Mouse (Mus musculus) ES-Bruce4 (cell line): ENCODE data around the gene Olfr1395. TPM values are rescaled to one million over a fixed set of nuclear protein-coding genes. Genes with fewer than 3 reads are reported as not detected.
"Not testable (repeated sequence)": the region's sequence is repeated elsewhere in the genome, so short reads cannot be mapped to it uniquely, and the experiment has no call there.

Experiments used
- H3K27ac ChIP-seq: 2 replicates; pipeline ENCODE4 v1.5.1; 2012; ENCODE audit warnings: low read length, inconsistent platforms; ENCODE audit not compliant: insufficient read depth
- H3K27me3 ChIP-seq: 2 replicates; pipeline ENCODE4 v1.6.1; 2012; ENCODE audit warnings: mild to moderate bottlenecking, low read length, inconsistent platforms; ENCODE audit not compliant: control insufficient read depth, poor library complexity, insufficient read depth, severe bottlenecking
- H3K36me3 ChIP-seq: 2 replicates; pipeline ENCODE4 v1.6.1; 2012; ENCODE audit warnings: inconsistent platforms, mild to moderate bottlenecking, low read length, moderate library complexity; ENCODE audit not compliant: control insufficient read depth, poor library complexity, insufficient read depth, severe bottlenecking
- H3K4me1 ChIP-seq: one replicate; pipeline ENCODE4 v1.8.1; 2011; ENCODE audit warnings: low read length; ENCODE audit not compliant: control insufficient read depth, insufficient read depth
- H3K4me3 ChIP-seq: 2 replicates; pipeline ENCODE4 v1.5.1; 2011; ENCODE audit warnings: low read depth, mild to moderate bottlenecking, low read length
- H3K9ac ChIP-seq: 2 replicates; pipeline ENCODE4 v1.6.1; 2012; ENCODE audit warnings: low read depth, mild to moderate bottlenecking, inconsistent platforms; ENCODE audit not compliant: poor library complexity, severe bottlenecking
- H3K9me3 ChIP-seq: replicated peaks from 2 replicates; pipeline ENCODE4 v1.6.1; 2012; ENCODE audit warnings: mild to moderate bottlenecking, low read length, inconsistent platforms; ENCODE audit not compliant: control insufficient read depth, poor library complexity, insufficient read depth, severe bottlenecking
- CTCF ChIP-seq: IDR thresholded peaks from one replicate; pipeline ENCODE4 v1.8.1; 2011; ENCODE audit warnings: low read depth, low read length
- EP300 ChIP-seq: IDR thresholded peaks from 2 replicates; pipeline ENCODE4 v1.6.1; 2011; ENCODE audit warnings: low read depth, low read length; ENCODE audit not compliant: insufficient read depth
- POLR2A ChIP-seq: IDR thresholded peaks from one replicate; pipeline ENCODE4 v1.8.1; 2011; ENCODE audit warnings: low read length; ENCODE audit not compliant: insufficient read depth
- polyA plus RNA-seq: library from polyadenylated mRNA; stranded (reverse); fragments of >200 nt; gene quantifications from 2 replicates; pipeline ENCODE4 v1.2.4, GENCODE M21; 2011; ENCODE audit warnings: low read depth; ENCODE audit not compliant: missing spikeins, insufficient read depth, insufficient read length

Olfr1395 gene
- polyA plus RNA-seq, 1 experiment: not detected

DNA sequence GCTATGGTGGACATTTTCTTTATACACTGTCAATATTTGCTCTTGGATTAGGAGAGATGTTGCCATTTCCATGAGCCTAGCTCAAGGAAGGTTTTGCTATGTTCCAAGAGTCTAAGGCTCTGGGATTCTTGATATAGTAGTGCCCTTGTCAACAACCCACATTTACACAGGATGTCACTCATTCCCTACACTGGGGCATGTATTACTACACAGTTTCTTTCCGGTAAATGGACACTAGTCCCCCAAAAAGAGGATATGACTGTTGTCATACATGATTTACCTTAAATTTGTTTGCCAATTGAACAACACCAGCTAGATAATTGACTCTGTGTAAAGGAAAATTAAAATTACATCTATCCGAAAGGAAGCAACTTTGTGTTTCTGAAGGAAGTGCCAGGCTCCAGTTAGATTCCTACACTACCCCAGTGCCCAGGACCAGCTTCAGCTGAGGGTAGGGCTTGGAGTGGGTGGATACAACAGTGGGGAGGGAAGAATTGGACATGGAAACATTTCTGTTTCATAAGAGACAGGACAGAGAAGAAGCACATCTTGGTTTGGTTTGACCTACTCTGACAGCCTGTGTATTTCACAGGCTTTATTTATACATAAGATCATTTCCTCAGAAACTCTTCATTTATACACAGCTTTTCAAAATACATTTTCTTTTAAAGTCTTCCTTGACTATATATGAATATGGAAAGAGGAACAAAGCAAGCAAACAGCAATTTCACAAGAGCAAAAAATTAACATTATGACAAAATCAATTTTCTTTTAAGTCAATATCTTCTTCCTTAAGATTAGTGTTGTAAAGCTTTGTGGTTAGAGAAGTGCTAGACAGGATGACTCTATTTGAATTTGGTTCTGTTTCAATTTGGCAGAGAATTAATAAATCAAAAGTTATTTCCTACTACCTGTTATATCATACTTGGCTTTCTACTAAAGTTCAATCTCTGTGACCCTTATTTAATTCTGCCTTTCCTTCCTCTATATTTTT, 15.0 kb downstream of the Olfr1395 start:
- TF ChIP-seq EP300: no peak
- no peak for TF ChIP-seq POLR2A
- no peak for TF ChIP-seq CTCF
- H3K27me3 ChIP-seq: no peaks in the 10 kb centered on the region; the same call in 1 of the 2 replicates
- no peak overlapping the region for H3K4me3 ChIP-seq
- no peak overlapping the region for H3K9ac ChIP-seq
- no peaks in the 10 kb centered on the region for H3K36me3 ChIP-seq
- H3K4me1 ChIP-seq: no peaks in the 10 kb centered on the region
- no peak overlapping the region for H3K27ac ChIP-seq
- H3K9me3 ChIP-seq: no peaks in the 10 kb centered on the region

DNA sequence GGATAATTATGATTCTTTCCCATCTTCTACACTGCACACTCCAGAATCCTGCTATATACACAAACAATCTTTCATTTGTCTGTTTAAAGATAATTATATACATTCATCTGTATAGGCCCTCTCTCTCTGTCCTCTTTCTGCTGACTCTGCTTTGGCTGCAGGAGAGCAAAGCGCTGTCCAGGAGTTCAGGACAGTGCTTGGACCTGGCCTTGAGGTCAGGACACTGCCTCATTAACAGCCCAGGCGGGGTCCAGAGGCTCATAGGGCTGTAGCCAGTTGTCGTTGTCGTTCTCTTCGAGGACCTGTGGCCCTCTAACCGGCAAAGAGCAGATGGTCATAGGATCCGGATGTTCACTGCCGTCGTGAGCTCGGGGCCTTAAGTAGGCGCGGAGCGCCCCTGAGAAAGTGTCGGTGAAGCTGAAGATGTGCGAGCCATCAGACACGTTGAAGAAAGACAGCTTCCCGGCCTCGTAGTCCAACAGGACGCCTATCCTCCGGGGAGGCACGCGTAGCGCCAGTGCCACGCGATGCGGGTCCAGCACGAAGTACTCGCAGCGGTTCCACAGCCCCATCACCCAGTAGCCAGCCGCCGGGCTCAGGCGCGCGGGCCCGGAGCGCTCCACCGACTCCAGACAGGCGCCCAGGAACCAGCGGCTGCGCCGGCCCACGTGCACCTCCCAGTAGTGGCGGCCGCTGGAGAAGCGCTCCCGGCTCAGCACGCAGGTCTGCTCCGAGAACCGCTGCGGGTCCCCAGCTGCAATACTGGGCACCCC, 27.0 kb downstream of the Olfr1395 start:
- Histone ChIP-seq H3K36me3 (no peaks in the 10 kb centered on the region), H3K4me3 (peak overlapping the region; percentile 35), H3K27me3 (peaks cover 8% of the 10 kb centered on the region), H3K9me3 (peaks cover 4% of the 10 kb centered on the region), H3K27ac (no peak overlapping the region), H3K9ac (no peak overlapping the region), H3K4me1 (no peaks in the 10 kb centered on the region)
- TF ChIP-seq POLR2A (no peak), CTCF (no peak), EP300 (no peak)

DNA sequence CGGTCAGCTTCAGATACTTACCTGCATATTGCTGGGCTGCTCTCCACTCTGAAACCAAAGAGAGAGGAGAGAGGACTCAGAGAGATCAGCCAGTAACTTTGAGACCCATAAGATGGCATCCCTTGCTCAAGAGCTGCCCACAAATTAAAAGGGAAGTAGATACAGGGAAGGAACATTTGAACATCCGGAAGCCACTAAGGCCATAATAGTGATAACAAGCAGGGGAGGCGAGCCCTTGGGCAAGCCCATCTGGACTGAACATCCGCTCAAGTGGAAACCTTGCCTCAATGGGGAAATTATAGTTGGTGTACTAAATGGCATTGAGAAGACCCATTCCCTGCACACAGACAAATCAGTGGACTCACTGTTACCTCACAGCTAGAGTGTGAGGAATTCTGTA, 28.5 kb downstream of the Olfr1395 start:
- Histone ChIP-seq H3K9me3 (peaks cover 4% of the 10 kb centered on the region), H3K27me3 (peaks cover 8% of the 10 kb centered on the region), H3K27ac (no peak overlapping the region), H3K36me3 (no peaks in the 10 kb centered on the region), H3K9ac (no peak overlapping the region), H3K4me1 (no peaks in the 10 kb centered on the region), H3K4me3 (no peak overlapping the region)
- no peak for TF ChIP-seq CTCF

DNA sequence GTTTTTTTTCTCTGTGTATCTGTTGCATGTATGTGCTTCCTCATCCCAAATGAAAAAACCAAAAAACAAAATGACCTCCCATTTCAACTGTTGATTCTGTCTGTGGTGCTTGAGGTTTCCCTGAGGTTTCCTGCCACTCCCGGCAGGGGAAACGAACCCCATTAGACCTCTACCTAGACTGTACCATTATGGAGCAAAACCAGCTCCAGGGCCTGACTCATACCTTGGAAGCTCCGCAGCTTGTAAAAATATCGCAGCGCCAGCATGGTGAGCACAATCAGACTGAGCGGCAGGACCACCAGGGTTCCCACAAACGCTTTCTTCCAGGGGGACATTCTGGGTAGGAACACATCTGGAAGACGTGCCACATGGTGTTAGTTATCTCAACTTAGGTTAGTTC, 33.3 kb downstream of the Olfr1395 start:
- no peak for TF ChIP-seq POLR2A
- no peak for TF ChIP-seq CTCF
- TF ChIP-seq EP300: no peak
- Histone ChIP-seq H3K27me3 (no peaks in the 10 kb centered on the region; the same call in 1 of the 2 replicates), H3K9ac (no peak overlapping the region), H3K27ac (no peak overlapping the region), H3K4me1 (no peaks in the 10 kb centered on the region), H3K36me3 (no peaks in the 10 kb centered on the region), H3K9me3 (no peaks in the 10 kb centered on the region), H3K4me3 (no peak overlapping the region)

DNA sequence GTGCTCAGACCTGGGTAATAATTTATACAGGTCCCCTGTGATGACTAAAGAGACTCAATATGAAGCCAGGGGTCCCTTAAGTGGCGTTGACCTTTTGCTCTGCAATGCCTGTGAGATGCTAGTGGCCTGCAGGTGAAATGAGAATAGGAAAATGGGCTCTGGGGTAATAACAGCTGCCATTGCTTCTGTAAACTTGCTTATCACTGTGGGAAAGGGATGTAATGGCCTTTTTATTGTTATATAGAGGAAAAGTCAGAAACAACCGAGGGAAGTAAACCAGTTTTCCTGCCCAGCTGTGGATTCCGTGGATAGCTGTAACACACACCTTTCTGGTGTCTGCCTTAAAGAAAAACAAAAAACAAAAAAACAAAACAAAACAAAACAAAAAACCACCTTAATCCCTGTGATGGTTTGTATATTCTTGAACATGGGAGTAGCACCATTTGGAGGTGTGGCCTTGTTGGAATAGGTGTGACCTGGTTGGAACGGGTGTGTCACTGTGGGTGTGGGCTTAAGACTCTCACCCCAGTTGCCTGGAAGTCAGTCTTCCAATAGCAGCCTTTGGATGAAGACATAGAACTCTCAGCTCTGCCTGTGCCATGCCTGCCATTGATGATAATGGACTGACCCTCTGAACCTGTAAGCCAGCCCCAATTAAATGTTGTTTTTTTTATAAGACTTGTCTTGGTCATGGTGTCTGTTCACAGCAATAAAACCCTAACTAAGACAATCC, 34.1 kb downstream of the Olfr1395 start:
- H3K27ac ChIP-seq, H3K4me1 ChIP-seq, H3K27me3 ChIP-seq, H3K9me3 ChIP-seq, H3K9ac ChIP-seq, H3K36me3 ChIP-seq, H3K4me3 ChIP-seq: not testable (repeated sequence)

DNA sequence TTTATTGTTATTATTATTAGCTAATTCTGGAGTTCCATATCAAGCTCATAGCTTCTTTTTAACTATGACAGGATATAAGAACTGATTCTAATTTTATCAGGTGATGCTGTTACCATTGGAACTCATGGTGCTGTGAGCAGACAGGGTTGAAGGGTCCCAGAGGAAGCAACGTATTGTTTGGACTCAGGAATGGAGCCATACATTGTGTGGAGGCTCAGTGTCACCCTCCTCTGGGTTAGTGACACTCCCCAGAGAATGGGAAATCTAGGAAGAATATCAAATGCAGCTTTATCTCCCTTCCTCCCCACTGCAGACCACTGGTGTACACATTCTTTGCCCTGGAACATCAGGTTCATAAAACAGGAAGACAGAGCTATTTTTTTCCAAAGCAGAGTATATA, 41.1 kb downstream of the Olfr1395 start:
- no peaks in the 10 kb centered on the region for H3K4me1 ChIP-seq
- no peak overlapping the region for H3K4me3 ChIP-seq
- H3K27me3 ChIP-seq: no peaks in the 10 kb centered on the region
- TF ChIP-seq EP300 (no peak), POLR2A (no peak), CTCF (no peak)
- H3K27ac ChIP-seq: no peak overlapping the region
- no peaks in the 10 kb centered on the region for H3K9me3 ChIP-seq
- no peaks in the 10 kb centered on the region for H3K36me3 ChIP-seq
- H3K9ac ChIP-seq: no peak overlapping the region
